Mouse (Mus musculus) heart, adult 2 months (tissue): ENCODE results near the gene Dcp1b. TPM values are rescaled to one million over a fixed set of nuclear protein-coding genes. Genes with fewer than 3 reads are reported as not detected.
"Not testable (repeated sequence)": the region's sequence is repeated elsewhere in the genome, so short reads cannot be mapped to it uniquely, and the experiment has no call there.

Experiments used
- DNase-seq, 2 experiments: peaks; one replicate each; pipeline ENCODE4 v3.0.0; 2021
- H3K27ac ChIP-seq: fragments of 200-600 bp; 2 replicates; pipeline ENCODE4 v1.8.1; 2022
- H3K27me3 ChIP-seq: fragments of 200-500 bp; 2 replicates; pipeline ENCODE4 v1.6.1; 2012; ENCODE audit warnings: mild to moderate bottlenecking, low read length, inconsistent platforms, mixed read lengths; ENCODE audit not compliant: control insufficient read depth, insufficient read depth
- H3K36me3 ChIP-seq: fragments of 200-500 bp; 2 replicates; pipeline ENCODE4 v1.6.1; 2012; ENCODE audit warnings: low read length, inconsistent platforms; ENCODE audit not compliant: control insufficient read depth, insufficient read depth
- H3K4me1 ChIP-seq: fragments of 200-500 bp; 2 replicates; pipeline ENCODE4 v1.6.1; 2011; ENCODE audit warnings: low read length; ENCODE audit not compliant: control insufficient read depth, insufficient read depth
- H3K4me3 ChIP-seq: fragments of 200-600 bp; 2 replicates; pipeline ENCODE4 v1.8.1; 2022
- H3K79me2 ChIP-seq: fragments of 200-500 bp; replicated peaks from 2 replicates; pipeline ENCODE4 v1.6.1; 2012; ENCODE audit warnings: mild to moderate bottlenecking, inconsistent platforms, low read length, moderate library complexity, mixed read lengths; ENCODE audit not compliant: control insufficient read depth, insufficient read depth
- H3K9ac ChIP-seq: fragments of 200-500 bp; 2 replicates; pipeline ENCODE4 v1.6.1; 2012; ENCODE audit warnings: low read depth, mild to moderate bottlenecking, control low read depth, inconsistent platforms, low read length, mixed read lengths
- CTCF ChIP-seq: fragments of 200-600 bp; IDR thresholded peaks from 2 replicates; pipeline ENCODE4 v1.8.1; 2022; ENCODE audit warnings: antibody characterized with exemption, mild to moderate bottlenecking, moderate library complexity
- EP300 ChIP-seq: fragments of 200-500 bp; IDR thresholded peaks from 2 replicates; pipeline ENCODE4 v1.6.1; 2011; ENCODE audit warnings: low read depth, low read length, control low read depth; ENCODE audit not compliant: insufficient read depth
- POLR2A ChIP-seq: fragments of 200-500 bp; IDR thresholded peaks from 2 replicates; pipeline ENCODE4 v1.6.1; 2011; ENCODE audit warnings: mild to moderate bottlenecking, low read depth, low read length, control low read depth; ENCODE audit not compliant: insufficient read depth
- whole genome bisulfite sequencing: fragments of 180-500 bp; shearing (Covaris S2); methylation state at CpG from one replicate; pipeline ENCODE4 v1.1.7; 2018; 5-methylcytosine and 5-hydroxymethylcytosine counted together
- intact Hi-C: fragments of 180-260 bp; cut with DNase I; formaldehyde crosslinking; loops from one replicate; pipeline ENCODE4 v1.15.1; 2025
- polyA plus RNA-seq: library from polyadenylated mRNA; depleted of rRNA; stranded (reverse); fragments of >200 nt; gene quantifications from 2 replicates; pipeline ENCODE4 v1.2.3, GENCODE M21; 2012
- total RNA-seq, 2 experiments: library from RNA; stranded (reverse); gene quantifications; 2 replicates each; pipeline ENCODE4 v1.2.3; 2021

Gene Dcp1b
- total and polyA plus RNA-seq, 3 experiments: 2.6 to 4.8 (median 2.7) TPM

DNA sequence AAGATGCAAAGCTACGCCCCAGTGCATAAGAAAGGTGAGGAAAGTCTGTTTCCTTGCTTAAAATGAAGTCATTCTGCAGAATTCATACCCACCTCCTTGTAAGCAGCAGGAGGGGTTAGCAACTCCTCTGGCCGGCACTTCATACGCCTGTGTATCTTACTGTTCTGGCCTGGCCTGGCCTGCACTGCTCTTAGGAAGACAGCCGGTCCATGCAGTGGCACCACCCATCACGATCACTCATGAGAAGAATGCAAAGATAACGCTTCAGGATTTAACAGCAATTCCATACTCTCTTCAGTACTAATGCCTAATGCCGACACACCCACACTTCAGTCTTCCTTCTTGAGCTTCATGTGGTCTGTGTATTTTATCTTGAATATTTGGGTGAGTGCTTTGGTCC lies 29.2 kb downstream of the Dcp1b start:
- DNase-seq: no peak
- intact Hi-C loops: no loop called here
- H3K27me3 ChIP-seq: no peaks in the 10 kb centered on the region
- H3K4me3 ChIP-seq: no peak overlapping the region
- no peak overlapping the region for H3K27ac ChIP-seq
- WGBS: 68% methylated on average over 7 of the region's 7 CpGs
- H3K4me1 ChIP-seq: 0 out of 2 replicates have a peak, but pooled peaks cover 1% of the 10 kb centered on the region
- no peak overlapping the region for H3K9ac ChIP-seq
- H3K79me2 ChIP-seq: no peaks in the 10 kb centered on the region
- H3K36me3 ChIP-seq: no peaks in the 10 kb centered on the region
- TF ChIP-seq CTCF: no peak

DNA sequence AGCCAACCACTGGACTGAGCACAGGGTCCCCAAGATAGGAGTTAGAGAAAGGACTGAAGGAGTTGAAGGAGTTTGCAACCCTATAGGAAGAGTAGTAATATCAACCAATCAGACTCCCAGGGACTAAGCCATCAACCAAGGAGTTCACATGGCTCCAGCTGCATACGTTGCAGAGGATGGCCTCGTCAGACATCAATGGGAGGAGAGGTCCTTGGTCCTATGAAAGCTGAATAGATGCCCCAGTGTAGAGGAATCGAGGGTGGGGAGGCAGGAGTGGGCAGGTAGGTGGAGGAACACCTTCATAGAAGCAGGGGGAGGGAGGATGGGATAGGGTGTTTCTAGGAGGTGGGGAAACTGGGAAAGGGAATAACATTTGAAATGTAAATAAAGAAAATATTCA lies 29.9 kb downstream of the Dcp1b start:
- Histone ChIP-seq H3K27me3 (no peaks in the 10 kb centered on the region), H3K27ac (no peak overlapping the region), H3K79me2 (no peaks in the 10 kb centered on the region), H3K4me3 (no peak overlapping the region), H3K4me1 (0 out of 2 replicates have a peak, but pooled peaks cover 1% of the 10 kb centered on the region), H3K36me3 (no peaks in the 10 kb centered on the region), H3K9ac (no peak overlapping the region)
- TF ChIP-seq POLR2A: no peak
- TF ChIP-seq CTCF: no peak
- TF ChIP-seq EP300: no peak
- WGBS: 86% methylated on average over 3 of the region's 3 CpGs
- intact Hi-C loops: no loop called here
- DNase-seq: no peak

DNA sequence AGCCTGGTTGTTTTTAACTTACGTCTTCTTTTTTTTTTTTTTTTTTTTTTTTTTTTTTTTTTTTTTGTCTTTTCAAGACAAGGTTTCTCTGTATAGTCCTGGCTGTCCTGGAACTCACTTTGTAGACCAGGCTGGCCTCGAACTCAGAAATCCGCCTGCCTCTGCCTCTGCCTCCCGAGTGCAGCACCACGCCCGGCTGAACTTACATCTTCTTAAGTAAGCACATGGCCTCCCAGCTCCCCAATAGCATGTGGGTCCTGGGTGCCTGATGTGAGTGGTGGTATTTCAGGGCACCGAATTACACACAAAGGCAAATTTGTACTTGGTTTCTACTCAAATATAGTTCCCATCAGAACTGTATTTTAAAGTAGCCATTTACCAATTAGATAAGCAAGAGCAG lies 31.0 kb downstream of the Dcp1b start:
- H3K36me3 ChIP-seq, H3K27ac ChIP-seq, H3K9ac ChIP-seq, H3K79me2 ChIP-seq, H3K27me3 ChIP-seq, H3K4me3 ChIP-seq, intact Hi-C loops, H3K4me1 ChIP-seq, DNase-seq: not testable (repeated sequence)
- 95% methylated on average over 7 of the region's 7 CpGs for WGBS

DNA sequence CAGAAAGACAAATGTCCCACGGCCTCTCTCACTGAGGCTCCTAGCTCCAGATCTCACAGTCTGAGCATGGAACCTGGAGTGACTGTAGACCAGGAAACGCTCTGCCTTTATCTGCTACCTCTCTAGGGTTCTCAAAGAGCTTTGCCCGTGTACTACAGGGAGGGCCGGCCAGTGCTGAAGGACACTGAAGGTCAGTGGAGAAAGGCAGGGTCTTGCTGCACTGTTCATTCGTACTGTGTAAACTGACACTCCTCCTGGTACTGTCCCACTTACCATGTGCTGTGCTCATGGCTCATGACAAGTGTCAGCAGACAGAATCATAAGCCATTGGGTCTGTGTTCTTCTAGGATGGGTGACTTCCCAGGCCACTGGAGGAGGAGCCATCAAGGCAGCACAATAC lies 38.3 kb downstream of the Dcp1b start:
- H3K27ac ChIP-seq: no peak overlapping the region
- WGBS: 68% methylated on average over 5 of the region's 5 CpGs
- no peaks in the 10 kb centered on the region for H3K4me1 ChIP-seq
- H3K79me2 ChIP-seq: no peaks in the 10 kb centered on the region
- intact Hi-C loops: no loop called here
- no peaks in the 10 kb centered on the region for H3K36me3 ChIP-seq
- no peak overlapping the region for H3K9ac ChIP-seq
- DNase-seq: peak in 1 of 2 experiments; percentile 8
- H3K4me3 ChIP-seq: no peak overlapping the region
- no peaks in the 10 kb centered on the region for H3K27me3 ChIP-seq
- TF ChIP-seq POLR2A (no peak), EP300 (no peak), CTCF (no peak)

DNA sequence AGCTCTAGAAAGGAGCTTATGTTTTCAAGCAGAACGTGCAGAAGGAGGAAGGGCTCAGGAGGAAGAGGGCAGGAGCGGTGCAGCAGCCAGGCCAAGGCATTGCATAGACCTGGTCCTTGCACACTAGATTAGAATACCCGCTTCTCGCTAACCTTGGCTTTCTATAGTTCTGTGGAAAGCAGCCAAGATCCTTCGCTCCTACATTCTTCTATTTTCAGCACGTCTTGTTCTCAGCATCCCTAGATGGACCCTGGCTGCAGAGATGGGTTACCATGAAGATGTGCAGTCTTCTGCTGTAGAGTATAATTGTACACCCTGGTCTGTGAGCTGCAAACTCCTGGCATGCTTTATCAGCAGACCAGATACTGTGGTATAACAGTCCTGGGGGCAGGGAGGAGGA lies 39.1 kb downstream of the Dcp1b start:
- no peaks in the 10 kb centered on the region for H3K27me3 ChIP-seq
- H3K79me2 ChIP-seq: no peaks in the 10 kb centered on the region
- H3K27ac ChIP-seq: no peak overlapping the region
- H3K4me3 ChIP-seq: no peak overlapping the region
- no peak for TF ChIP-seq CTCF
- TF ChIP-seq POLR2A: no peak
- TF ChIP-seq EP300: no peak
- WGBS: 61% methylated on average over 6 of the region's 6 CpGs
- no peaks in the 10 kb centered on the region for H3K4me1 ChIP-seq
- H3K9ac ChIP-seq: no peak overlapping the region
- DNase-seq: peak in 1 of 2 experiments; percentile 5
- intact Hi-C loops: no loop called here
- H3K36me3 ChIP-seq: no peaks in the 10 kb centered on the region

DNA sequence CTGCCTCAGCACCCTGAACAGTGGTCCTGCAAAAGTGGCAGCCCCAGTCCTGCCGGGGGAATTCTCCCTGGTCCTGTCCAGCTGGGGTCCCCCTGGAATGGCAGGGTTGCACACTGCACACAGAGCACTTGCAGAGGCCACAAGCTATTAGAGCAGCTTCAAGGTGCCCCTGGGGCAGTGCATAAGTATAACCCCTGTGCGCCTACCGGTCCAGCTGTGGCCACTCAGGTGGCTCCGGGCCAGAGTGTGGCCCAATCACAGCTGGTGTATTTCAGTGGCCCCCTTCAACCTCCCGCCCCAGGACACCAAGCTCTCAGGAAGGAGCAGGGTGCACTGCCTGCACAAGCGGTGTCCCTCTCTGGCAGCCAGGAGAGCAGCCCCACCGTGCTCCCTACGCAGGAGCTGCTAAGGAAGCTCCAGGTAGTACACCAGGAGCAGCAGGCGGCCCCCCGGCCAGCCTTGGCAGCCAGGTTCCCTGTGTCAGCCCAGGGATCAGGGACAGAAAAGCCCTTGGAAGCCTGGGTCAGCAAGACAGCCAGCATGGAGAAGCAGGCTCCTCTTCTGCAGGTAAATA lies 40.1 kb downstream of the Dcp1b start:
- intact Hi-C loops: no loop called here

More for the DNA sequence above, 40.1 kb downstream of the Dcp1b start:
- Histone ChIP-seq H3K27me3 (no peaks in the 10 kb centered on the region), H3K4me3 (no peak overlapping the region), H3K9ac (no peak overlapping the region), H3K79me2 (no peaks in the 10 kb centered on the region), H3K27ac (no peak overlapping the region), H3K4me1 (no peaks in the 10 kb centered on the region), H3K36me3 (no peaks in the 10 kb centered on the region)
- peak in 1 of 2 experiments; percentile 15 for DNase-seq
- no peak for TF ChIP-seq CTCF
- TF ChIP-seq EP300: no peak
- TF ChIP-seq POLR2A: no peak
- 86% methylated on average over 10 of the region's 10 CpGs for WGBS
